Mouse (Mus musculus): ENCODE measurements around the gene Crygb.

- TF ChIP-seq CTCF (IDR thresholded peaks at IDR 0.05): peak; percentile 71
- TF ChIP-seq EP300 (IDR thresholded peaks at IDR 0.05): no peak
Observed at GRCm38 (mm10) chr1:65046401-65047109, 35.5 kb downstream of the Crygb start.

Measured in lung, postnatal 0 days (tissue).